Mouse (Mus musculus) C2C12 (cell line): Measurements from ENCODE around the gene Pde8a.

Source experiments
- CTCF ChIP-seq: IDR thresholded peaks from one replicate; pipeline ENCODE4 v1.5.1; 2011; ENCODE audit not compliant: control insufficient read depth, insufficient read depth, insufficient read length
- MYOD1 ChIP-seq: IDR thresholded peaks from one replicate; pipeline ENCODE4 v1.6.1; 2011; ENCODE audit warnings: low read depth; ENCODE audit not compliant: control insufficient read depth, insufficient read length

GRCm38 (mm10) chr7:81189180-81189579 is 24.2 kb upstream of the Pde8a start:
- no peak for TF ChIP-seq CTCF
- TF ChIP-seq MYOD1, result no peak
